Mouse (Mus musculus): ENCODE results near the gene Cpe. TPM values are rescaled to one million over a fixed set of nuclear protein-coding genes. Genes with fewer than 3 reads are reported as not detected.

The Cpe gene
- total and polyA plus RNA-seq, 3 experiments, result 0.13 TPM; not detected in 2

DNA sequence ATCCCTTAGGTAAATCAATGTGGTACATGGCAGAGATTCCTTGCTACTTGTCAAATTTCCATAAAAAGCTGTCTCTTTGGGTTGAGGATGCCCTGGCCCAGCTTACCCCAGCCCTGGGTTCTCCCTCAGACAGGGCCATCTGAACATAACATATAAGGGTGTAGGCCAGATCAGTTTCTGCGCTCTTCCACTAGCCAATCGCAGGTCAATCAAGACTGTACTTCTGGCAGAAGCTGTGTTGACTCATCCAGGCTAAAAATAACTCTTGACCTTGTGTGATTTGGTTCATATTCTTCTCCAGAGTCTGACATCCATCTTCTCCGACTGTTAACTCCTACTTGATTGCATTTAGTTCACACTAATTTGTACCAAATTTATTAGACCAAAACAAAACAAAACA, 4.7 kb downstream of the Cpe start:
- Histone ChIP-seq H3K36me3 (replicated peaks in 1 of 2; ENCODE audit: control insufficient read depth in 1 of 2, insufficient read depth in 1 of 2, low read length in 1 of 2) (no peaks in the 10 kb centered on the region), H3K27ac (ENCODE audit: insufficient read depth, low read depth) (no peak overlapping the region), H3K4me3 (replicated peaks in 1 of 3; ENCODE audit: low read depth in 2 of 3, low read length in 2 of 3, poor library complexity in 1 of 3) (no peak overlapping the region), H3K9ac (ENCODE audit: insufficient read depth, low read depth) (no peak overlapping the region), H3K9me3 (replicated peaks; ENCODE audit: low read length) (no peaks in the 10 kb centered on the region), H3K79me2 (replicated peaks; ENCODE audit: control insufficient read depth, extremely low read depth, insufficient read depth, poor library complexity, severe bottlenecking) (no peaks in the 10 kb centered on the region), H3K27me3 (replicated peaks) (no peaks in the 10 kb centered on the region), H3K4me1 (ENCODE audit: control insufficient read depth in 1 of 2, insufficient read depth in 2 of 2) (no peaks in the 10 kb centered on the region), H3K4me2 (ENCODE audit: insufficient read depth, low read depth, poor library complexity, severe bottlenecking) (no peak overlapping the region)
- in situ Hi-C loops (cut with MboI; ENCODE audit: low pct_ligation_motif_present, low pct_unique_long_range_greater_than_20kb, low sequenced_read_pairs) (no loop called here), dilution Hi-C loops (cut with MboI; ENCODE audit: extremely low pct_ligation_motif_present, extremely low pct_unique_long_range_greater_than_20kb, low sequenced_read_pairs) (no loop called here)
- DNase-seq (ENCODE audit: extremely low read depth), result no peak
- TF ChIP-seq MAZ (IDR thresholded peaks at IDR 0.05; ENCODE audit: low read depth, low read length), result no peak
- TF ChIP-seq ZKSCAN1 (IDR thresholded peaks at IDR 0.05; ENCODE audit: borderline replicate concordance, low read depth, low read length), result no peak
- no peak for TF ChIP-seq KAT2A (IDR thresholded peaks at IDR 0.05; ENCODE audit: insufficient replicate concordance, low read length)
- TF ChIP-seq BHLHE40 (IDR thresholded peaks at IDR 0.05; ENCODE audit: low read depth, low read length), result no peak
- TF ChIP-seq MYC (IDR thresholded peaks at IDR 0.05; ENCODE audit: low read depth, low read length), result no peak
- no peak for TF ChIP-seq IRF4 (IDR thresholded peaks at IDR 0.05; ENCODE audit: low read depth, low read length)
- TF ChIP-seq MAX (IDR thresholded peaks at IDR 0.05; ENCODE audit: low read length), result no peak
- no peak for TF ChIP-seq TCF12 (IDR thresholded peaks at IDR 0.05; ENCODE audit: low read depth, low read length)
- no peak for TF ChIP-seq CHD2 (IDR thresholded peaks at IDR 0.05; ENCODE audit: low read length)
- no peak for TF ChIP-seq NRF1 (IDR thresholded peaks at IDR 0.05; ENCODE audit: low read depth, low read length)
- no peak for TF ChIP-seq NELFE (IDR thresholded peaks at IDR 0.05; ENCODE audit: low read depth, low read length)
- TF ChIP-seq GABPA (IDR thresholded peaks at IDR 0.05; ENCODE audit: insufficient replicate concordance, low read depth, low read length), result no peak
- no peak for TF ChIP-seq HCFC1 (IDR thresholded peaks at IDR 0.05; ENCODE audit: low read depth, low read length)
- no peak for TF ChIP-seq UBTF (IDR thresholded peaks at IDR 0.05; ENCODE audit: low read depth, low read length)
- TF ChIP-seq SIN3A (IDR thresholded peaks at IDR 0.05; ENCODE audit: low read length), result no peak
- TF ChIP-seq PAX5 (IDR thresholded peaks at IDR 0.05; ENCODE audit: low read length), result no peak
- no peak for TF ChIP-seq ZNF384 (IDR thresholded peaks at IDR 0.05; ENCODE audit: low read depth, low read length)

DNA sequence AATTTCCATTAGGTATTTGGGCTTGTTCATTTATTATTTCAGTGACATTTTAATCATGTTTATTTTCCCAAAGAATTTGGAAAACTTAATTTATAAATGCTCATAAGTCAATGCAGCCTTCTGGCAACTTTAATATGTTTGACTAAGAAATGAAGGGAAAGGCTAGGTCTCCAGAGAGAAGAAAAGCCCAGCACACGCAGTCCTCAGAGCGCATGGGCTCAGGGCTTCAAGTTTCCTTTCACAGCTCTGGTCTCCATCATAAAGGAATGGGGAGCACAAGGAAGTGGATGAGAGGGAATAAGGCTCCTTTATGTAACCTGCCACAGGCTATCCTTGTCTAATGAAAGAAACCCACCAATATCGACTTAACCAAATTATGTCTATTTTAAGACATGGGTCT, 10.4 kb downstream of the Cpe start:
- H3K4me2 ChIP-seq (ENCODE audit: insufficient read depth, low read depth, poor library complexity, severe bottlenecking), result no peak overlapping the region
- no peak overlapping the region for H3K4me3 ChIP-seq (replicated peaks in 1 of 3; ENCODE audit: low read depth in 2 of 3, low read length in 2 of 3, poor library complexity in 1 of 3)
- dilution Hi-C loops (cut with MboI; ENCODE audit: extremely low pct_ligation_motif_present, extremely low pct_unique_long_range_greater_than_20kb, low sequenced_read_pairs) (no loop called here), in situ Hi-C loops (cut with MboI; ENCODE audit: low pct_ligation_motif_present, low pct_unique_long_range_greater_than_20kb, low sequenced_read_pairs) (no loop called here)
- no peak for TF ChIP-seq EP300 (IDR thresholded peaks at IDR 0.05; ENCODE audit: low read length)
- no peak for TF ChIP-seq CHD2 (IDR thresholded peaks at IDR 0.05; ENCODE audit: low read length)
- TF ChIP-seq ZMIZ1 (IDR thresholded peaks at IDR 0.05; ENCODE audit: low read depth, low read length), result no peak
- no peak for TF ChIP-seq CHD1 (IDR thresholded peaks at IDR 0.05; ENCODE audit: low read depth, low read length)
- no peak for TF ChIP-seq BHLHE40 (IDR thresholded peaks at IDR 0.05; ENCODE audit: low read depth, low read length)
- no peak for TF ChIP-seq KAT2A (IDR thresholded peaks at IDR 0.05; ENCODE audit: insufficient replicate concordance, low read length)
- no peak for TF ChIP-seq TBP (conservative IDR thresholded peaks at IDR 0.05; ENCODE audit: low read depth, low read length)
- TF ChIP-seq TCF12 (IDR thresholded peaks at IDR 0.05; ENCODE audit: low read depth, low read length), result no peak
- TF ChIP-seq POLR2A (IDR thresholded peaks at IDR 0.05; ENCODE audit: low read depth, low read length), result no peak
- TF ChIP-seq SMC3 (IDR thresholded peaks at IDR 0.05; ENCODE audit: low read depth, low read length), result no peak
- no peak for TF ChIP-seq NRF1 (IDR thresholded peaks at IDR 0.05; ENCODE audit: low read depth, low read length)
- H3K79me2 ChIP-seq (replicated peaks; ENCODE audit: control insufficient read depth, extremely low read depth, insufficient read depth, poor library complexity, severe bottlenecking), result no peaks in the 10 kb centered on the region
- no peak overlapping the region for H3K9ac ChIP-seq (ENCODE audit: insufficient read depth, low read depth)
- no peaks in the 10 kb centered on the region for H3K9me3 ChIP-seq (replicated peaks; ENCODE audit: low read length)
- no peak overlapping the region for H3K27ac ChIP-seq (ENCODE audit: insufficient read depth, low read depth)
- H3K27me3 ChIP-seq (replicated peaks), result no peaks in the 10 kb centered on the region
- H3K36me3 ChIP-seq (replicated peaks in 1 of 2; ENCODE audit: control insufficient read depth in 1 of 2, insufficient read depth in 1 of 2, low read length in 1 of 2), result no peaks in the 10 kb centered on the region
- H3K4me1 ChIP-seq (ENCODE audit: control insufficient read depth in 1 of 2, insufficient read depth in 2 of 2), result no peaks in the 10 kb centered on the region
- no peak for DNase-seq (ENCODE audit: extremely low read depth)

Data from CH12.LX (cell line).